Mouse (Mus musculus): Measurements from ENCODE around the gene Kera. TPM values are rescaled to one million over a fixed set of nuclear protein-coding genes. Genes with fewer than 3 reads are reported as not detected.

Kera gene
- not detected in 2 replicates for polyA plus RNA-seq (2012; ENCODE audit: insufficient read depth, insufficient read length, low replicate concordance, missing spikeins)

GRCm38 (mm10) chr10:97606579-97606978 lies at the start of gene Kera:
TSS of gene Kera (plus strand) at chr10:97606879.
- Histone ChIP-seq H3K27ac (ENCODE audit: insufficient read depth, low read depth, low read length) (no peak within 1 kb of the TSS), H3K4me3 (ENCODE audit: insufficient read depth, low read depth, low read length) (no peak within 1 kb of the TSS)
- no peak for TF ChIP-seq POLR2A (IDR thresholded peaks at IDR 0.05; ENCODE audit: insufficient read depth, low read depth, low read length)
- no peak for TF ChIP-seq CTCF (IDR thresholded peaks at IDR 0.05; ENCODE audit: insufficient read depth, low read depth, low read length)

GRCm38 (mm10) chr10:97564957-97565856 lies 41.5 kb upstream of the Kera start, which contains the start of gene Lum:
TSS of gene Lum (plus strand) at chr10:97565128.
- H3K4me3 ChIP-seq (ENCODE audit: insufficient read depth, low read depth, low read length), result no peak within 1 kb of the TSS
- 33% methylated on average over 10 of the region's 10 CpGs for WGBS
- H3K4me1 ChIP-seq (ENCODE audit: control insufficient read depth, insufficient read depth, low read length), result no peaks in the 10 kb centered on the region
- no peak within 1 kb of the TSS for H3K27ac ChIP-seq (ENCODE audit: insufficient read depth, low read depth, low read length)
- no peak for TF ChIP-seq CTCF (IDR thresholded peaks at IDR 0.05; ENCODE audit: insufficient read depth, low read depth, low read length)
- no peak for TF ChIP-seq POLR2A (IDR thresholded peaks at IDR 0.05; ENCODE audit: insufficient read depth, low read depth, low read length)

More at GRCm38 (mm10) chr10:97606579-97606978, at the start of gene Kera:
- no peaks in the 10 kb centered on the region for H3K4me1 ChIP-seq (ENCODE audit: control insufficient read depth, insufficient read depth, low read length)
- 83% methylated on average over 2 of the region's 2 CpGs for WGBS

- Histone ChIP-seq H3K4me1 (ENCODE audit: control insufficient read depth, insufficient read depth, low read length) (no peaks in the 10 kb centered on the region), H3K4me3 (ENCODE audit: insufficient read depth, low read depth, low read length) (no peak overlapping the region), H3K27ac (ENCODE audit: insufficient read depth, low read depth, low read length) (no peak overlapping the region)
- TF ChIP-seq CTCF (IDR thresholded peaks at IDR 0.05; ENCODE audit: insufficient read depth, low read depth, low read length), result no peak
- no peak for TF ChIP-seq POLR2A (IDR thresholded peaks at IDR 0.05; ENCODE audit: insufficient read depth, low read depth, low read length)
- 65% methylated on average over 8 of the region's 8 CpGs for WGBS
These were observed 39.1 kb upstream of the Kera start for GRCm38 (mm10) chr10:97567489-97568135.

- Histone ChIP-seq H3K27ac (ENCODE audit: insufficient read depth, low read depth, low read length) (no peak overlapping the region), H3K4me3 (ENCODE audit: insufficient read depth, low read depth, low read length) (no peak overlapping the region), H3K4me1 (ENCODE audit: control insufficient read depth, insufficient read depth, low read length) (no peaks in the 10 kb centered on the region)
- no peak for TF ChIP-seq CTCF (IDR thresholded peaks at IDR 0.05; ENCODE audit: insufficient read depth, low read depth, low read length)
- TF ChIP-seq POLR2A (IDR thresholded peaks at IDR 0.05; ENCODE audit: insufficient read depth, low read depth, low read length), result no peak
- WGBS, result 78% methylated on average over 4 of the region's 4 CpGs
These were observed 24.0 kb upstream of the Kera start for GRCm38 (mm10) chr10:97582543-97583231.

- Histone ChIP-seq H3K27ac (ENCODE audit: insufficient read depth, low read depth, low read length) (no peak overlapping the region), H3K4me3 (ENCODE audit: insufficient read depth, low read depth, low read length) (no peak overlapping the region), H3K4me1 (ENCODE audit: control insufficient read depth, insufficient read depth, low read length) (no peaks in the 10 kb centered on the region)
- TF ChIP-seq CTCF (IDR thresholded peaks at IDR 0.05; ENCODE audit: insufficient read depth, low read depth, low read length), result no peak
- 61% methylated on average over 3 of the region's 3 CpGs for WGBS
These were observed 22.5 kb upstream of the Kera start for GRCm38 (mm10) chr10:97584176-97584575.

GRCm38 (mm10) chr10:97587159-97587558 lies 19.5 kb upstream of the Kera start:
- 48% methylated on average over 5 of the region's 5 CpGs for WGBS
- no peaks in the 10 kb centered on the region for H3K4me1 ChIP-seq (ENCODE audit: control insufficient read depth, insufficient read depth, low read length)
- TF ChIP-seq CTCF (IDR thresholded peaks at IDR 0.05; ENCODE audit: insufficient read depth, low read depth, low read length) (no peak), POLR2A (IDR thresholded peaks at IDR 0.05; ENCODE audit: insufficient read depth, low read depth, low read length) (no peak)

GRCm38 (mm10) chr10:97589574-97589973 lies 17.1 kb upstream of the Kera start:
- TF ChIP-seq CTCF (IDR thresholded peaks at IDR 0.05; ENCODE audit: insufficient read depth, low read depth, low read length) (no peak), POLR2A (IDR thresholded peaks at IDR 0.05; ENCODE audit: insufficient read depth, low read depth, low read length) (no peak)
- Histone ChIP-seq H3K4me1 (ENCODE audit: control insufficient read depth, insufficient read depth, low read length) (no peaks in the 10 kb centered on the region), H3K27ac (ENCODE audit: insufficient read depth, low read depth, low read length) (no peak overlapping the region), H3K4me3 (ENCODE audit: insufficient read depth, low read depth, low read length) (no peak overlapping the region)
- 79% methylated on average over 6 of the region's 6 CpGs for WGBS

More at GRCm38 (mm10) chr10:97587159-97587558, 19.5 kb upstream of the Kera start:
- Histone ChIP-seq H3K4me3 (ENCODE audit: insufficient read depth, low read depth, low read length) (no peak overlapping the region), H3K27ac (ENCODE audit: insufficient read depth, low read depth, low read length) (no peak overlapping the region)

- TF ChIP-seq CTCF (IDR thresholded peaks at IDR 0.05; ENCODE audit: insufficient read depth, low read depth, low read length), result no peak
- TF ChIP-seq POLR2A (IDR thresholded peaks at IDR 0.05; ENCODE audit: insufficient read depth, low read depth, low read length), result no peak
- 66% methylated on average over 3 of the region's 3 CpGs for WGBS
These were observed 15.6 kb upstream of the Kera start for GRCm38 (mm10) chr10:97591036-97591435.

More at GRCm38 (mm10) chr10:97591036-97591435, 15.6 kb upstream of the Kera start:
- H3K27ac ChIP-seq (ENCODE audit: insufficient read depth, low read depth, low read length), result no peak overlapping the region
- no peaks in the 10 kb centered on the region for H3K4me1 ChIP-seq (ENCODE audit: control insufficient read depth, insufficient read depth, low read length)
- H3K4me3 ChIP-seq (ENCODE audit: insufficient read depth, low read depth, low read length), result no peak overlapping the region

All from olfactory bulb, adult 2 months (tissue).